Mouse (Mus musculus) lung, postnatal 36 days (tissue): ENCODE results near the gene Slc22a20.
A peak's percentile ranks its signal among the peaks of the same experiment; 100 is the strongest.

ENCODE experiments used
- DNase-seq: peaks from one replicate; pipeline ENCODE4 v3.0.0; 2022; ENCODE audit warnings: mixed read lengths

Slc22a20 gene

GRCm38 (mm10) chr19:5922119-5922942 lies 63.6 kb downstream of the Slc22a20 start:
- DNase-seq: peak; percentile 59

GRCm38 (mm10) chr19:5921715-5922114 lies 64.2 kb downstream of the Slc22a20 start:
- DNase-seq: peak; percentile 51
